Mouse (Mus musculus) CD4-positive naive resting alpha-beta T cell, adult 76 days (primary cell): ENCODE data around the gene Ssrp1. TPM values are rescaled to one million over a fixed set of nuclear protein-coding genes. Genes with fewer than 3 reads are reported as not detected.

ENCODE experiments used
- total RNA-seq: library from RNA; stranded (reverse); gene quantifications from one replicate; pipeline ENCODE4 v1.2.4, GENCODE M21; 2023

The Ssrp1 gene
- total RNA-seq, result 161 TPM

DNA sequence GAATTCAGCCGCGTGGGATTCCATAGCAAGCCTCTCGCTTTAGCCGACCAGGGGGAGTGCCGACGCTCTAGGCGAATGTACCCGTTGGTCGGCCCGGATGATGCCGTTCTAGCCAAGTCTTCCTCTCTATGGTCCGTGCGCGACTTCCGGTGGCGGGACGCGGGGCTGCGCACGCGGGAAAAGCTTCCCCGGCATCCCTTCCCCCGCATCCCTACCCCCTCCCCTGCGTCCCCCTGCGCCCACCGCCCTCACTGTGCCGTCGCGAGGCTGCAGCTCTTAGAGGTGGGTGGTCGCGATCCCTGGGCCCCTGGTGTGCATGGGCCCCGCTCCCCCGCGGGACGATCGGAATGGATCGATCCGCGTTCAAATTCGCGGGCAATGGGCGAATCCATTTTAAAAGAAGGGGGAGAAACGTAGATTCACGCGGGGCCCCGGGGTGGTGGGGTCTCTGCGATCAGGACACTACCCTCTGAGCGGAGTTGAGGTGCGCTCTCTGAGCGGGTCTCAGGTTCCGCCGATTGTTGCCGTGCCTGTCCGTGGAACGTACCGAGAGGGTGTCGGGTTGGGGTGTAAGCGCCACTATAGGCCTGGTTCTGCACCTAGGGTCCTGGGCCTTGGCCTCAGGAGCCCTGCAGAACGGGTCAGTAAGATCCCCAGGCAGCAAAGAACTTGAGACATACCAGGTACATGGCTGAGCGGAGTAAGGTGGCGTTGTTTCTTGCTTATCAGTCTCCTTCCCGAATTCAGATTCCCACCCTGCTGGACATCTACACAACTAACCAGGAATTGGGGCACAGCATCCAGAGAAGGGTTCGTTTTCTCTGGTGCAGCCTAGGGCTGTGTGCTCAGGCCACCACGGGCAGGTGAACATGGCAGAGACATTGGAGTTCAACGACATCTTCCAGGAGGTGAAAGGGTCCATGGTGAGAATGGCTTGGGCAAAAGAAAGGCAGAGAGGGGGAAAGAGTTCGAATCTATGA lies at the start of gene Ssrp1, which contains the start of gene P2rx3:
Ssrp1 (plus strand) TSS at position 188 of the 980 bp plus-strand sequence.
P2rx3 (minus strand) TSS at position 416 of the 980 bp plus-strand sequence.

DNA sequence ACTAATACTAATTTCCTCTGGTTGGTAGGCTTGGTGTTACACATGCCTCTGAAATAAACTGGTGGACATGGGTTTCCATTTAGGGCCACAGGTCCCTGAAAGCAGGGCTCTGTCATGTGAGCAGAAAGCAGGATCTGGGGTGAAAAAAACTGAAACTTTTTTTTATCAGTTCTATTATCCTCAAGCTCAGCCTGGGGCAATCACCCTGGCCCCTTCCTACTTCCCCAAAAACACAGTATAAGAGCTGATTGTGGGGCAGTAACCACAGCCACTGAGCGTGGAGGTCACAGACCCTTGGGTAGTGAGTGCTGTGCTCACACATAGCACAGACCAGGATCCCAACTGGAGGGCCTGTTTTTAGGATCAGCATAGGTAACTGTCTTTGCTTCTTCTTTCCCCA lies 49.1 kb upstream of the Ssrp1 start, which contains the start of gene Prg3:
Prg3 (plus strand) TSS at position 286 of the 400 bp plus-strand sequence.

DNA sequence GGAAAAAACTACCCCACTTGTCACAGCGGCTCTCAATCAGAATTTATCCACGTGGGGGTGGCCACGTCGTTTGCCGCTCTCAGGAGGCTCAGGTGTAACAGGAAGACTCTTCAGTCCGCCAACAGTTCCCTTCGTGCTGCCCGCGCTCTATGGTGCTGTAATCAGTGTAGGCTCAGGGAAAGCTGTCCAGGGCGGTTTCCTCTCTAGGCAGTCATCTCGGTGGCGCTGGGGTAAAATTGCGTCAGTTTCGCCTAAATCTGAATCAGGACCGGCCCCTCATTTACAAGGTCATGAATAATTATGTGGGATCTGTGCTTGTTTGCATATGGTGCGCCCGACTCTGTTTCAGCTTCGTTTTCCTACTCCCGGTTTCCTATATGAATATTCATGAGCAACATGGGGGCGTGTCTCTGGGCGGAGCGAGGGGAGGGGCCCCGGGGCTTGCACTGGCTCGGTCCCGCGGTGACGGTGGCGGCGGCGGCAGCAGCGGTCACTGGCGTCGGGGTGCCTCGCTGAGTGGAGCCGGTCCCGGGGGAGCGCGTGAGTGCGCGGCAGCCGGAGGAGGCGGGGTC lies 10.6 kb downstream of the Ssrp1 start, which contains the start of gene Tnks1bp1:
Tnks1bp1 (plus strand) TSS at position 427 of the 572 bp plus-strand sequence.

Other genes with a start within 250 kb of the Ssrp1 start
- gene Ube2l6, start 238.4 kb upstream of the Ssrp1 start, total RNA-seq, result 13.1 TPM
- not detected for gene Smtnl1, start 214.6 kb upstream of the Ssrp1 start, total RNA-seq
- gene Timm10, start 210.2 kb upstream of the Ssrp1 start, total RNA-seq, result 9.4 TPM
- 1.4 TPM for gene Slc43a1, start 198.4 kb upstream of the Ssrp1 start, total RNA-seq
- gene Rtn4rl2, start 150.5 kb upstream of the Ssrp1 start, total RNA-seq, result not detected
- 2.4 TPM for gene Slc43a3, start 100.7 kb upstream of the Ssrp1 start, total RNA-seq
- 3.1 TPM for gene Prg2, start 56.8 kb upstream of the Ssrp1 start, total RNA-seq
- gene Prg3, start 49.0 kb upstream of the Ssrp1 start, total RNA-seq, result not detected
- 0.88 TPM for gene P2rx3, start 228 bp downstream of the Ssrp1 start, total RNA-seq
- gene Tnks1bp1, start 10.8 kb downstream of the Ssrp1 start, total RNA-seq, result 29.9 TPM
- gene Aplnr, start 99.0 kb downstream of the Ssrp1 start, total RNA-seq, result not detected
- gene Lrrc55, start 160.0 kb downstream of the Ssrp1 start, total RNA-seq, result not detected